Mouse (Mus musculus) limb, embryonic 14.5 days (tissue): ENCODE results near the gene Rptor. TPM values are rescaled to one million over a fixed set of nuclear protein-coding genes. Genes with fewer than 3 reads are reported as not detected.
A peak's percentile ranks its signal among the peaks of the same experiment; 100 is the strongest.

ENCODE experiments used
- ATAC-seq: fragments of 200-750 bp; cut with Nextera tagmentation; 2 replicates; pipeline ENCODE4 v1.8.0; 2017; ENCODE audit warnings: low read depth, moderate number of reproducible peaks, moderate TSS enrichment; ENCODE audit not compliant: low FRiP score
- DNase-seq: peaks from one replicate; pipeline ENCODE4 v3.0.0-alpha.2; 2015; ENCODE audit warnings: low spot score
- H3K27ac ChIP-seq: fragments of 300-500 bp; sonication (generic); replicated peaks from 2 replicates; pipeline ENCODE4 v1.5.1; 2014; ENCODE audit warnings: low read depth, mild to moderate bottlenecking, low read length, moderate library complexity, mixed read lengths
- H3K27me3 ChIP-seq: fragments of 300-500 bp; sonication (generic); 2 replicates; pipeline ENCODE4 v1.6.1; 2014; ENCODE audit warnings: low read length, mixed read lengths; ENCODE audit not compliant: control insufficient read depth, insufficient read depth
- H3K36me3 ChIP-seq: fragments of 300-500 bp; sonication (generic); 2 replicates; pipeline ENCODE4 v1.6.1; 2014; ENCODE audit warnings: mild to moderate bottlenecking, low read length, moderate library complexity, mixed read lengths; ENCODE audit not compliant: control insufficient read depth, insufficient read depth
- H3K4me1 ChIP-seq: fragments of 300-500 bp; sonication (generic); 2 replicates; pipeline ENCODE4 v1.6.1; 2014; ENCODE audit warnings: antibody characterized with exemption, low read length, mixed read lengths; ENCODE audit not compliant: control insufficient read depth, insufficient read depth
- H3K4me2 ChIP-seq: fragments of 300-500 bp; sonication (generic); replicated peaks from 2 replicates; pipeline ENCODE4 v1.6.1; 2014; ENCODE audit warnings: low read depth, mild to moderate bottlenecking, low read length, moderate library complexity; ENCODE audit not compliant: severe bottlenecking
- H3K4me3 ChIP-seq: fragments of 300-500 bp; sonication (generic); replicated peaks from 2 replicates; pipeline ENCODE4 v1.5.1; 2014; ENCODE audit warnings: low read length
- H3K9ac ChIP-seq: fragments of 300-500 bp; sonication (generic); 2 replicates; pipeline ENCODE4 v1.6.1; 2014; ENCODE audit warnings: mild to moderate bottlenecking, low read depth, low read length, moderate library complexity; ENCODE audit not compliant: severe bottlenecking
- H3K9me3 ChIP-seq: fragments of 300-500 bp; sonication (generic); 2 replicates; pipeline ENCODE4 v1.6.1; 2016; ENCODE audit warnings: low read length; ENCODE audit not compliant: control insufficient read depth
- POLR2A ChIP-seq: fragments of 200-500 bp; IDR thresholded peaks from 2 replicates; pipeline ENCODE4 v1.8.0; 2012; ENCODE audit warnings: inconsistent platforms, mild to moderate bottlenecking, moderate library complexity, borderline replicate concordance; ENCODE audit not compliant: insufficient read depth, insufficient read length; ENCODE audit errors: extremely low read depth
- WGBS: fragments of 180-500 bp; shearing (Covaris S2); extraction: QIAGEN DNeasy Blood & Tissue Kit; methylation state at CpG from one replicate; pipeline ENCODE4 v1.1.7; 2014; 5-methylcytosine and 5-hydroxymethylcytosine counted together
- polyA plus RNA-seq, 2 experiments: library from polyadenylated mRNA; depleted of rRNA in 1 of 2; stranded (reverse) in 1 of 2; unstranded in 1 of 2; fragments of >200 nt; fragmentation: Nextera tagmentation in 1 of 2; extraction: Ambion mirVana in 1 of 2; gene quantifications; 2 replicates each; pipeline versions ENCODE4 v1.2.1 to v1.2.3; 2012 to 2014

The Rptor gene
- polyA plus RNA-seq, 2 experiments = 13.7 to 24.3 TPM

DNA sequence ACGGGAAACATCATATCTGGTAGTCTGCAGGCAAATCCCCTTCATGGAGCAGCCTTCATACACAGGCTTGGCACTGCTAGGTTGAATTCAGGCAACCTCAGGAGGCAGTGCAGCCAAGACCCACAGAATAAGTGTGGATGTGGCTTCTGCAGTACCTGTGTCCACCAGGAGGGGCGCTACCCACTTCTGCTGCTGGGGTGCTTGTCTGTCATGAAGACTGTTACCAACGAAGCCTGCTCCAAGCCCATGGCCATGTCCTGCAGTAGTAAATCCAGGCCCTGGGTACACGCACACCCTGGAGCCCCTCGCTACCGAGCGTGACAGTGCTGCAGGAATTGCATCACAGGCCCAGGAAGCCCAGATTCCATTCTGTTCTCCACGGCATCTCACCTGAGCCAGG is 317.2 kb downstream of the Rptor start:
- Histone ChIP-seq H3K9ac (no peak overlapping the region), H3K27me3 (no peaks in the 10 kb centered on the region), H3K36me3 (peaks cover 49% of the 10 kb centered on the region), H3K4me1 (peaks cover 2% of the 10 kb centered on the region), H3K27ac (no peak overlapping the region), H3K9me3 (no peaks in the 10 kb centered on the region), H3K4me2 (no peak overlapping the region), H3K4me3 (no peak overlapping the region)
- TF ChIP-seq POLR2A = no peak
- ATAC-seq (no peak), DNase-seq (no peak)
- 60% methylated on average over 8 of the region's 8 CpGs for whole genome bisulfite sequencing

- Histone ChIP-seq H3K4me3 (no peak overlapping the region), H3K9me3 (no peaks in the 10 kb centered on the region), H3K36me3 (peaks cover 47% of the 10 kb centered on the region), H3K4me1 (no peaks in the 10 kb centered on the region), H3K4me2 (no peak overlapping the region), H3K9ac (no peak overlapping the region), H3K27ac (no peak overlapping the region), H3K27me3 (no peaks in the 10 kb centered on the region)
- DNase-seq = no peak
- 89% methylated on average over 5 of the region's 5 CpGs for WGBS
- TF ChIP-seq POLR2A = no peak
- ATAC-seq = no peak
These were observed 318.0 kb downstream of the Rptor start for GRCm38 (mm10) chr11:119920668-119921067.

DNA sequence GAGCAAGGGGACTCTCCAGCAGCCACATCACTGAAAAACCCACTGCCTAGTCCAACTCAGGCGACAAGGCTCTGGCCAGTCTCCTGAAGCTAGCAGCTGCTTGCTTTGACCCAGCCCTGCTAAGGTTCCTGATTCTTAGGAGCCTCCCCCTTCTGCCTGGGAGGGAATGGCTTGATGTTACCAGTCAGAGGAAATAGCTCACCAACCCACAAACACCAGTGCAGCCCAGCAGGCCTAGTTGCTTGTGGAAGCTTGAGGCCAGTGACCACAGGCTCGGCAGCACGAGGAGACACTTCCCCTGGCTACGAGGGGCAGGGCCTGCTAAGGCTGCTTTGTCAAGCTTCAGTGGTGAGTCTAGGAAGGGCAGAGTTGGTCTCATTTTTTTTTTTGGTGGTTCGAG is 322.5 kb downstream of the Rptor start:
- Histone ChIP-seq H3K9ac (no peak overlapping the region), H3K9me3 (no peaks in the 10 kb centered on the region), H3K4me3 (no peak overlapping the region), H3K27me3 (no peaks in the 10 kb centered on the region), H3K4me2 (no peak overlapping the region), H3K27ac (no peak overlapping the region), H3K4me1 (no peaks in the 10 kb centered on the region), H3K36me3 (peaks cover 2% of the 10 kb centered on the region; the same call in 1 of the 2 replicates)
- DNase-seq (no peak), ATAC-seq (no peak)
- WGBS = 72% methylated on average over 5 of the region's 5 CpGs
- no peak for TF ChIP-seq POLR2A

DNA sequence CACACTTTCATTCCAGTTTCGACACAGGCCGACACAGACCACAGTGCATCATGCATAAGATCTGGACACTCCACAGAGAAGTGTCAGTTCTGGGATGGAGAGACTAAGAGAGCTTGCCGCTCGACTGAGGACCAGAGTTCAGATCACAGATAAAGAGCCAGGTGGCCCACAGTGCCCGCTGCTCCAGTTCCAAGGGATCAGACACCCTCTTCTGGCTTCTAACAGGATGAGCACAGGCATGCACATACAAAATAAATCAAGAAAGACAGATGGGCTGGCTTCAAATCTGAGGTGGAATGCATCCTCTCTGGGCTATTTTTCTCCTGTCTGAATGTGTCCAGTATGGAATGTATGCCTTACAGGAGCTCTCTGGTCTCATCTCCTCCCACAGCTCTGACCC is 324.1 kb downstream of the Rptor start:
- no peak overlapping the region for H3K27ac ChIP-seq
- WGBS = 72% methylated on average over 5 of the region's 5 CpGs

DNA sequence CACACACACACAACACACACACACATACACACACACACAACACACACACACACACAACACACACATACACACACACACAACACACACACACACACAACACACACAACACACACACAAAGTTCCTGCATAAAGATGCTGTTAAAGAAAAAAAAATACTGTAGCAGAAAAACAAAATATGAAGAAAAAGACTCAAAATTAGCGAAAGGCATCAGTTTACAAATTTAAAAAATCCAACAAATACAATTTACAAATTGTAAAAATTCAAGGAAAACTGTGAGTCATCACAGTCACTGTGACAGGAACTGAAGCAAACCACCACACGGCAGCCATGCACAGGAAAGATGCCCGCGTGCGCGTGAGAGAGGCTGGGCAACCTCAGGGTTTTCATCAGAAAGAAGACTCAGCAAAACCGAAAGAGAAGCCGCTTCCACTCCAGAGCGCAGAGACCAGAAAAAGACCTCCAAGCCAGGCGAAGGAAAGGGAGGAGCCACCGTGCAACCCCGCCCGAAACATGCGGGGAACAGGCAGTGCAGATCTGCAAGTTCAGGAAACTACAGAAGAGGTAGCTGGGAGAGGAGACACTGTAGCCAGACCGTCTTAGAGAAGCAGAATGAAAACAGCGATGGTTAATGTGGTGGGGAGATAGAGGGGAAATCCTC is 325.4 kb downstream of the Rptor start:
- ATAC-seq (peak; percentile 29; the same call in 1 of the 2 replicates), DNase-seq (no peak)
- Histone ChIP-seq H3K27me3 (no peaks in the 10 kb centered on the region), H3K4me3 (no peak overlapping the region), H3K4me1 (no peaks in the 10 kb centered on the region; the same call in 1 of the 2 replicates), H3K9me3 (no peaks in the 10 kb centered on the region), H3K27ac (no peak overlapping the region), H3K9ac (no peak overlapping the region), H3K4me2 (no peak overlapping the region), H3K36me3 (no peaks in the 10 kb centered on the region)
- WGBS = 68% methylated on average over 16 of the region's 16 CpGs
- TF ChIP-seq POLR2A = no peak

More for the DNA sequence above, 324.1 kb downstream of the Rptor start:
- no peaks in the 10 kb centered on the region for H3K27me3 ChIP-seq
- DNase-seq (no peak), ATAC-seq (no peak)
- no peak overlapping the region for H3K4me3 ChIP-seq
- no peak for TF ChIP-seq POLR2A
- H3K4me1 ChIP-seq = no peaks in the 10 kb centered on the region
- no peak overlapping the region for H3K4me2 ChIP-seq
- H3K9ac ChIP-seq = no peak overlapping the region
- no peaks in the 10 kb centered on the region for H3K36me3 ChIP-seq
- H3K9me3 ChIP-seq = no peaks in the 10 kb centered on the region
